7 mouse cellular contexts compared by ENCODE assay signal in genomic region chr5:147076026-147076798, GRCm38 (mm10). TPM values are rescaled to one million over a fixed set of nuclear protein-coding genes. Genes with fewer than 3 reads are reported as not detected.
DNase-seq lines count a peak whose midpoint lies in the region; ATAC-seq and TF ChIP-seq lines count a peak whose summit lies in the region.

Gene Lnx2, minus strand, starts transcription at chr5:147076586.

- peaks cover 27% of the 10 kb centered on the region for H3K4me1 ChIP-seq in embryonic facial prominence, embryonic 10.5 days
- 0 out of 2 replicates have a peak, but pooled peaks cover 9% of the 10 kb centered on the region for H3K4me1 ChIP-seq in intestine, postnatal 0 days (replicated peaks; ENCODE audit: control insufficient read depth, insufficient read depth, low read length)
- peaks cover 20% of the 10 kb centered on the region for H3K4me1 ChIP-seq in midbrain, embryonic 12.5 days
- peaks cover 10% of the 10 kb centered on the region; the same call in 1 of the 2 replicates for H3K4me1 ChIP-seq in small intestine, adult 2 months (ENCODE audit: control insufficient read depth, insufficient read depth, insufficient read length, low read length)

- ATAC-seq in intestine, postnatal 0 days = peak; percentile 97
- ATAC-seq in midbrain, embryonic 12.5 days (ENCODE audit: low FRiP score, low read depth) = peak; percentile 99

- TF ChIP-seq POLR2A in small intestine, adult 2 months (IDR thresholded peaks at IDR 0.05; ENCODE audit: low read depth, low read length) = peak; percentile 90

- peak; percentile 98 for DNase-seq in adrenal gland, postnatal 10 days
- peak; percentile 98 for DNase-seq in embryonic facial prominence, embryonic 10.5 days (ENCODE audit: low spot score)
- peak; percentile 87 for DNase-seq in gonadal fat pad, adult 2 months (ENCODE audit: low read depth)
- DNase-seq in left cerebral cortex, postnatal 4 days = peak; percentile 98

- TF ChIP-seq CTCF in intestine, postnatal 0 days (IDR thresholded peaks at IDR 0.05; ENCODE audit: low read depth) = peak; percentile 87
- TF ChIP-seq CTCF in small intestine, adult 2 months (IDR thresholded peaks at IDR 0.05; ENCODE audit: extremely low read depth, insufficient read length, insufficient replicate concordance, low read depth, low read length) = peak; percentile 56; the same call in 1 of the 2 replicates

- peaks cover 26% of the 10 kb centered on the region for H3K36me3 ChIP-seq in embryonic facial prominence, embryonic 10.5 days (replicated peaks)
- 0 out of 2 replicates have a peak, but pooled peaks cover 3% of the 10 kb centered on the region for H3K36me3 ChIP-seq in intestine, postnatal 0 days (ENCODE audit: control insufficient read depth, insufficient read depth)
- H3K36me3 ChIP-seq in midbrain, embryonic 12.5 days = peaks cover 4% of the 10 kb centered on the region; the same call in 1 of the 2 replicates
- H3K36me3 ChIP-seq in small intestine, adult 2 months (ENCODE audit: control insufficient read depth, insufficient read depth, low read length) = peaks cover 3% of the 10 kb centered on the region; the same call in 1 of the 2 replicates

- WGBS in embryonic facial prominence, embryonic 10.5 days = under 1% methylated on average over 65 of the region's 65 CpGs
- WGBS in intestine, postnatal 0 days = under 1% methylated on average over 65 of the region's 65 CpGs
- under 1% methylated on average over 65 of the region's 65 CpGs for WGBS in midbrain, embryonic 12.5 days
- under 1% methylated on average over 65 of the region's 65 CpGs for WGBS in small intestine, adult 2 months

- H3K4me3 ChIP-seq in embryonic facial prominence, embryonic 10.5 days = peak within 1 kb of the TSS; percentile 91
- H3K4me3 ChIP-seq in intestine, postnatal 0 days (ENCODE audit: low read depth, low read length) = peak within 1 kb of the TSS; percentile 88
- H3K4me3 ChIP-seq in midbrain, embryonic 12.5 days = peak within 1 kb of the TSS; percentile 81
- peak within 1 kb of the TSS; percentile 81 for H3K4me3 ChIP-seq in small intestine, adult 2 months (ENCODE audit: low read depth, low read length)

- no peaks in the 10 kb centered on the region for H3K9me3 ChIP-seq in embryonic facial prominence, embryonic 10.5 days
- H3K9me3 ChIP-seq in intestine, postnatal 0 days (ENCODE audit: control insufficient read depth) = no peaks in the 10 kb centered on the region
- H3K9me3 ChIP-seq in midbrain, embryonic 12.5 days = no peaks in the 10 kb centered on the region

- peak within 1 kb of the TSS; percentile 85 for H3K9ac ChIP-seq in intestine, postnatal 0 days (ENCODE audit: low read depth, low read length)
- H3K9ac ChIP-seq in midbrain, embryonic 12.5 days (replicated peaks) = peak within 1 kb of the TSS; percentile 80

- peak within 1 kb of the TSS; percentile 91 for H3K27ac ChIP-seq in embryonic facial prominence, embryonic 10.5 days (replicated peaks)
- peak within 1 kb of the TSS; percentile 94 for H3K27ac ChIP-seq in intestine, postnatal 0 days (ENCODE audit: low read depth, low read length)
- H3K27ac ChIP-seq in midbrain, embryonic 12.5 days (replicated peaks) = peak within 1 kb of the TSS; percentile 86
- H3K27ac ChIP-seq in small intestine, adult 2 months (ENCODE audit: insufficient read depth, low read depth, low read length) = peak within 1 kb of the TSS; percentile 90

- intact Hi-C loops in left cerebral cortex, postnatal 4 days (cut with DNase I) = loop anchor here (10.0 kb wide), 1 partner anchor 91 kb away; no protein-coding TSS in a partner anchor

- H3K4me2 ChIP-seq in intestine, postnatal 0 days (replicated peaks; ENCODE audit: low read depth) = peak within 1 kb of the TSS; percentile 90
- H3K4me2 ChIP-seq in midbrain, embryonic 12.5 days (replicated peaks) = peak within 1 kb of the TSS; percentile 94

- H3K27me3 ChIP-seq in embryonic facial prominence, embryonic 10.5 days (replicated peaks; ENCODE audit: low read depth, poor library complexity, severe bottlenecking) = no peaks in the 10 kb centered on the region
- no peaks in the 10 kb centered on the region for H3K27me3 ChIP-seq in intestine, postnatal 0 days (replicated peaks; ENCODE audit: control insufficient read depth, insufficient read depth, low read length)
- H3K27me3 ChIP-seq in midbrain, embryonic 12.5 days = peaks cover 10% of the 10 kb centered on the region
- no peaks in the 10 kb centered on the region for H3K27me3 ChIP-seq in small intestine, adult 2 months (ENCODE audit: control insufficient read depth, insufficient read depth, low read length)

RNA-seq across cellular contexts. Expression of gene Lnx2, which starts in this region (rescaled TPM):
- 10 to 100 TPM; 17.0 to 18.3 TPM for total RNA-seq in adrenal gland, postnatal 10 days (2021)
- 10.4 and 11.6 TPM in 2 replicates for polyA plus RNA-seq in embryonic facial prominence, embryonic 10.5 days (2016; fragmentation: Nextera tagmentation; extraction: Ambion mirVana)
- polyA plus RNA-seq in gonadal fat pad, adult 2 months (2012; rRNA removed) = 22.2 and 31.0 TPM in 2 replicates
- polyA plus RNA-seq in intestine, postnatal 0 days (2015; fragmentation: Nextera tagmentation; extraction: Ambion mirVana) = 9.7 and 10.2 TPM in 2 replicates
- 10 to 100 TPM in 1 of 2 experiments, 1 to 10 TPM in 1; 9.7 to 10.7 TPM for total RNA-seq in left cerebral cortex, postnatal 4 days (2021)
- 6.3 and 7.4 TPM in 2 replicates for polyA plus RNA-seq in midbrain, embryonic 12.5 days (2016; fragmentation: Nextera tagmentation; extraction: Ambion mirVana)
- polyA plus RNA-seq in small intestine, adult 2 months (2012; rRNA removed) = 24.6 and 44.9 TPM in 2 replicates

Comparison
In these comparisons a context has a peak if more than half of its experiments do, and no peak if none do; other contexts are left out.
1. Peak in every context shown above with its lines: DNase-seq, ATAC-seq, H3K4me3 ChIP-seq and H3K27ac ChIP-seq.